Mouse (Mus musculus) kidney, adult 2 months (tissue): Measurements from ENCODE around the gene Gm42674.
A peak's percentile ranks its signal among the peaks of the same experiment; 100 is the strongest.

Source experiments
- CTCF ChIP-seq: fragments of 200-500 bp; conservative IDR thresholded peaks from 2 replicates; pipeline ENCODE4 v1.5.1; 2011; ENCODE audit warnings: low read depth, mild to moderate bottlenecking, control low read depth, low read length, moderate library complexity, mixed read lengths; ENCODE audit not compliant: insufficient read depth, insufficient read length
- POLR2A ChIP-seq: fragments of 200-500 bp; IDR thresholded peaks from one replicate; pipeline ENCODE4 v1.6.1; 2011; ENCODE audit warnings: low read depth, low read length, control low read depth

GRCm38 (mm10) chr3:90627807-90628206, 26.1 kb downstream of the Gm42674 start:
- TF ChIP-seq CTCF (peak; percentile 60), POLR2A (no peak)
